Mouse (Mus musculus): ENCODE data around the gene Gm11563.
"Not testable (repeated sequence)": the region's sequence is repeated elsewhere in the genome, so short reads cannot be mapped to it uniquely, and the experiment has no call there.

Gene Gm11563

GRCm38 (mm10) chr11:99658467-99659010, at the start of gene Gm11563:
Gene Gm11563, minus strand, starts transcription at chr11:99658960.
- ChIA-PET CTCF (interaction anchor here in 1 of 4 experiments (1.2 kb wide), 1 partner anchor 623 kb away, joined by 3 read pairs; no protein-coding TSS in a partner anchor), POLR2A (interaction anchor here in 1 of 4 experiments (0.5 kb wide), 1 partner anchor 351 kb away, joined by 3 read pairs; no protein-coding TSS in a partner anchor)

- POLR2A ChIA-PET = no interaction called here
- CTCF ChIA-PET = no interaction called here
These were observed 31.7 kb upstream of the Gm11563 start, which contains the start of gene Gm14190 for GRCm38 (mm10) chr11:99690463-99690862. Gene Gm14190, minus strand, starts transcription at chr11:99690740.

GRCm38 (mm10) chr11:99685235-99685634, 26.5 kb upstream of the Gm11563 start:
- CTCF ChIA-PET, POLR2A ChIA-PET: not testable (repeated sequence)

- ChIA-PET CTCF (no interaction called here), POLR2A (no interaction called here)
These were observed 24.7 kb upstream of the Gm11563 start for GRCm38 (mm10) chr11:99683481-99683880.

- ChIA-PET POLR2A (no interaction called here), CTCF (interaction anchor here in 1 of 4 experiments (0.6 kb wide), 1 partner anchor 837 kb away, joined by 3 read pairs; no protein-coding TSS in a partner anchor)
These were observed 7.1 kb upstream of the Gm11563 start, which contains the start of gene Krtap4-6 for GRCm38 (mm10) chr11:99665860-99666259. Gene Krtap4-6, minus strand, starts transcription at chr11:99665960.

GRCm38 (mm10) chr11:99662802-99663201, 4.0 kb upstream of the Gm11563 start:
- CTCF ChIA-PET = no interaction called here
- POLR2A ChIA-PET = no interaction called here

GRCm38 (mm10) chr11:99659256-99659655, 496 bp upstream of the Gm11563 start:
- POLR2A ChIA-PET = interaction anchor here in 1 of 4 experiments (0.5 kb wide), 1 partner anchor 352 kb away, joined by 3 read pairs; no protein-coding TSS in a partner anchor
- CTCF ChIA-PET = interaction anchor here in 1 of 4 experiments (1.2 kb wide), 1 partner anchor 623 kb away, joined by 3 read pairs; no protein-coding TSS in a partner anchor

GRCm38 (mm10) chr11:99657051-99657450, 1.7 kb downstream of the Gm11563 start:
- POLR2A ChIA-PET = interaction anchor here in 1 of 4 experiments (0.6 kb wide), 1 partner anchor 719 kb away, joined by 3 read pairs; no protein-coding TSS in a partner anchor
- CTCF ChIA-PET = interaction anchor here in 3 of 4 experiments (0.6 to 1.0 kb wide), 3 partner anchors 83 to 624 kb away, joined by 3 read pairs; no protein-coding TSS in a partner anchor

GRCm38 (mm10) chr11:99650136-99650535, 8.6 kb downstream of the Gm11563 start, which contains the start of gene Gm11555:
Gene Gm11555, minus strand, starts transcription at chr11:99650236.
- ChIA-PET POLR2A (no interaction called here), CTCF (interaction anchor here in 1 of 4 experiments (0.5 kb wide), 1 partner anchor 9 kb away, joined by 3 read pairs; no protein-coding TSS in a partner anchor)

GRCm38 (mm10) chr11:99646444-99646843, 12.3 kb downstream of the Gm11563 start:
- ChIA-PET CTCF (interaction anchor here in 1 of 4 experiments (0.7 kb wide), 1 partner anchor 336 kb away, joined by 3 read pairs; no protein-coding TSS in a partner anchor), POLR2A (no interaction called here)

GRCm38 (mm10) chr11:99644351-99644750, 14.4 kb downstream of the Gm11563 start:
- CTCF ChIA-PET = no interaction called here

GRCm38 (mm10) chr11:99643635-99644139, 15.1 kb downstream of the Gm11563 start, which contains the start of gene Krtap4-7:
Gene Krtap4-7, minus strand, starts transcription at chr11:99644089.
- CTCF ChIA-PET = not testable (repeated sequence)

More at GRCm38 (mm10) chr11:99644351-99644750, 14.4 kb downstream of the Gm11563 start:
- POLR2A ChIA-PET = no interaction called here

GRCm38 (mm10) chr11:99640926-99641325, 17.8 kb downstream of the Gm11563 start:
- POLR2A ChIA-PET = no interaction called here
- CTCF ChIA-PET = no interaction called here

More at GRCm38 (mm10) chr11:99643635-99644139, 15.1 kb downstream of the Gm11563 start, which contains the start of gene Krtap4-7:
- POLR2A ChIA-PET = interaction anchor here in 1 of 4 experiments (0.6 kb wide), 1 partner anchor 14 kb away, joined by 3 read pairs; no protein-coding TSS in a partner anchor

GRCm38 (mm10) chr11:99637086-99637485, 21.7 kb downstream of the Gm11563 start:
- ChIA-PET POLR2A (no interaction called here), CTCF (no interaction called here)

GRCm38 (mm10) chr11:99634653-99635134, 24.1 kb downstream of the Gm11563 start, which contains the start of gene Krtap4-2:
Gene Krtap4-2, minus strand, starts transcription at chr11:99635084.
- CTCF ChIA-PET = no interaction called here

GRCm38 (mm10) chr11:99633293-99633692, 25.5 kb downstream of the Gm11563 start:
- ChIA-PET CTCF (no interaction called here), POLR2A (interaction anchor here in 1 of 4 experiments (0.6 kb wide), 1 partner anchor 40 kb away, joined by 14 read pairs; no protein-coding TSS in a partner anchor)

More at GRCm38 (mm10) chr11:99634653-99635134, 24.1 kb downstream of the Gm11563 start, which contains the start of gene Krtap4-2:
- POLR2A ChIA-PET = no interaction called here

GRCm38 (mm10) chr11:99630890-99631289, 27.9 kb downstream of the Gm11563 start:
- ChIA-PET POLR2A (no interaction called here), CTCF (no interaction called here)

GRCm38 (mm10) chr11:99628138-99628537, 30.6 kb downstream of the Gm11563 start, which contains the start of gene Krtap4-1:
Gene Krtap4-1, minus strand, starts transcription at chr11:99628238.
- CTCF ChIA-PET = no interaction called here
- POLR2A ChIA-PET = no interaction called here

- CTCF ChIA-PET = no interaction called here
- POLR2A ChIA-PET = no interaction called here
These were observed 38.4 kb downstream of the Gm11563 start, which contains the start of gene Gm11562 for GRCm38 (mm10) chr11:99620335-99620734. Gene Gm11562, minus strand, starts transcription at chr11:99620435.

- ChIA-PET CTCF (no interaction called here), POLR2A (no interaction called here)
These were observed 43.9 kb downstream of the Gm11563 start, which contains the start of gene Krtap2-4 for GRCm38 (mm10) chr11:99614796-99615363. Gene Krtap2-4, minus strand, starts transcription at chr11:99614846.

Data from embryonic stem cell, embryonic (primary cell).